Mouse (Mus musculus) myocyte (in vitro differentiated cells): Measurements from ENCODE around the gene Atf6.

Experiments
- CEBPB ChIP-seq: IDR thresholded peaks from 2 replicates; pipeline ENCODE4 v1.6.1; 2011; ENCODE audit warnings: mild to moderate bottlenecking, moderate library complexity; ENCODE audit not compliant: poor library complexity, insufficient read depth, severe bottlenecking
- E2F4 ChIP-seq: IDR thresholded peaks from one replicate; pipeline ENCODE4 v1.6.1; 2011; ENCODE audit warnings: mild to moderate bottlenecking, control low read depth, moderate library complexity; ENCODE audit not compliant: insufficient read depth
- MAX ChIP-seq: IDR thresholded peaks from one replicate; pipeline ENCODE4 v1.6.1; 2011; ENCODE audit warnings: low read depth, mild to moderate bottlenecking, control low read depth
- MYOD1 ChIP-seq, 3 experiments: IDR thresholded peaks; one replicate each; pipeline ENCODE4 v1.6.1; 2011; ENCODE audit warnings: control low read depth in 2 of 3, low read depth in 2 of 3, mild to moderate bottlenecking in 2 of 3, moderate library complexity in 1 of 3; ENCODE audit not compliant: insufficient read length in 2 of 3, control insufficient read depth in 1 of 3
- POLR2A ChIP-seq: IDR thresholded peaks from one replicate; pipeline ENCODE4 v1.6.1; 2011; ENCODE audit warnings: low read depth, mild to moderate bottlenecking, control low read depth, moderate library complexity; ENCODE audit not compliant: insufficient read length
- REST ChIP-seq: IDR thresholded peaks from one replicate; pipeline ENCODE4 v1.6.1; 2011; ENCODE audit warnings: mild to moderate bottlenecking, control low read depth, moderate library complexity; ENCODE audit not compliant: insufficient read depth, insufficient read length
- TCF12 ChIP-seq: IDR thresholded peaks from one replicate; pipeline ENCODE4 v1.6.1; 2011; ENCODE audit warnings: mild to moderate bottlenecking, control low read depth; ENCODE audit not compliant: poor library complexity, insufficient read depth, severe bottlenecking
- USF1 ChIP-seq: IDR thresholded peaks from one replicate; pipeline ENCODE4 v1.6.1; 2011; ENCODE audit warnings: low read depth, mild to moderate bottlenecking, control low read depth, moderate library complexity

DNA sequence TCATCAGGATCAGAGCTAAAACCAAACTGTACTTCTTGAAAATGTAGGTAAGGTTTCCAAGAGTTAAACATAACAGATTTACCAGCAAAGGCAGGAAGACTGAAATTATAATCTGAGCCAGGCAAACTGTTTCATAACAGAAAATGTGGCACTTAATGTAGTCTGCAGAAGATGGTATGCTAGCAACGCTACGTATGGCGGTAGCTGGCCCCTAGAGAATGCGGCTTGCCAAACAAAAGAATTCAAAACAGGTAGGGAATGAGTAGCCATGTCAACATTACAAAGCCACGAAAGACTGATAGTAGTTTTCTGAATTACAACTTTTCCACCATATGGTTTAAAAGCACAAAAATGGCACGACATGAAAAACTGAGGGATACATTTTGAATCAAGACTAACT is 38.2 kb downstream of the Atf6 start:
- TF ChIP-seq MYOD1 (IDR thresholded peaks at IDR 0.05; ENCODE audit: control insufficient read depth in 1 of 3, insufficient read length in 2 of 3, low read depth in 2 of 3) (no peak), POLR2A (no peak), CEBPB (no peak), TCF12 (no peak), REST (no peak), E2F4 (no peak), USF1 (no peak), MAX (no peak)
